Mouse (Mus musculus) midbrain, embryonic 16.5 days (tissue): ENCODE data around the gene Fgfr2. TPM values are rescaled to one million over a fixed set of nuclear protein-coding genes. Genes with fewer than 3 reads are reported as not detected.

ENCODE experiments used
- ATAC-seq: fragments of 200-750 bp; cut with Nextera tagmentation; 2 replicates; pipeline ENCODE4 v1.8.0; 2017; ENCODE audit warnings: moderate TSS enrichment
- H3K27ac ChIP-seq: fragments of 300-500 bp; sonication (generic); 2 replicates; pipeline ENCODE4 v1.5.1; 2014; ENCODE audit warnings: mild to moderate bottlenecking, low read length, mixed read lengths
- H3K27me3 ChIP-seq: fragments of 300-500 bp; sonication (generic); 2 replicates; pipeline ENCODE4 v1.6.1; 2014; ENCODE audit warnings: low read depth, low read length, mixed read lengths; ENCODE audit not compliant: control insufficient read depth, insufficient read depth
- H3K36me3 ChIP-seq: fragments of 300-500 bp; sonication (generic); 2 replicates; pipeline ENCODE4 v1.6.1; 2014; ENCODE audit warnings: mild to moderate bottlenecking, low read length, moderate library complexity, mixed read lengths; ENCODE audit not compliant: control insufficient read depth, insufficient read depth
- H3K4me1 ChIP-seq: fragments of 300-500 bp; sonication (generic); 2 replicates; pipeline ENCODE4 v1.6.1; 2014; ENCODE audit warnings: mild to moderate bottlenecking, low read length, mixed read lengths; ENCODE audit not compliant: control insufficient read depth, insufficient read depth
- H3K4me2 ChIP-seq: fragments of 300-500 bp; sonication (generic); 2 replicates; pipeline ENCODE4 v1.6.1; 2014; ENCODE audit warnings: mild to moderate bottlenecking, low read length, mixed read lengths
- H3K4me3 ChIP-seq: fragments of 300-500 bp; sonication (generic); 2 replicates; pipeline ENCODE4 v1.5.1; 2014; ENCODE audit warnings: low read depth, mild to moderate bottlenecking, low read length, moderate library complexity, mixed read lengths
- H3K9ac ChIP-seq: fragments of 300-500 bp; sonication (generic); 2 replicates; pipeline ENCODE4 v1.6.1; 2014; ENCODE audit warnings: low read depth, low read length, mixed read lengths
- H3K9me3 ChIP-seq: fragments of 300-500 bp; sonication (generic); replicated peaks from 2 replicates; pipeline ENCODE4 v1.6.1; 2014; ENCODE audit warnings: mild to moderate bottlenecking, low read length, mixed read lengths; ENCODE audit not compliant: control insufficient read depth, poor library complexity, severe bottlenecking
- WGBS: fragments of 180-500 bp; shearing (Covaris S2); extraction: QIAGEN DNeasy Blood & Tissue Kit; methylation state at CpG from one replicate; pipeline ENCODE4 v1.1.7; 2014; 5-methylcytosine and 5-hydroxymethylcytosine counted together
- polyA plus RNA-seq: library from polyadenylated mRNA; unstranded; fragments of >200 nt; fragmentation: Nextera tagmentation; extraction: Ambion mirVana; gene quantifications from 2 replicates; pipeline ENCODE4 v1.2.1, GENCODE M21; 2015

Gene Fgfr2
- polyA plus RNA-seq, 1 experiment from 2014 or later, result 23.8 TPM

DNA sequence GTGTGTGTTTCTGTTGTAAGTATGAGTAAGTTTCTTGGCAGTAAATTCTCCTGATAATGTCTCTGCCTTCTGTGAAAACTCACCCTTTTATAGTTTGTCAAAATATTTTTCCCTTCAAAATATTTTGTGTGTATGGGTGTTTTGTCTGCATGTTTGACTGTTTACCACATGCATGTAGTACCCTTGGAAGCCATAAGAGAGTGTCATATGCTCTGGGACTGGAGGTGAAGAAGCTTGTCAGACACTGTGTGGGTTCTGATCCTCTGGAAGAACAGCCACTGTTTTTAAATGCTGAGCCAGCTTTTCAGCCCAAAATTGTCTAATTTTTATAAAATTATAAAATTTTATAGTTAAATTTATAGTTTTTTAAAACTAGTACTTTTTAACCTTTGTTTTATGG, 188.4 kb downstream of the Fgfr2 start:
- H3K4me2 ChIP-seq, result no peak overlapping the region
- ATAC-seq, result no peak
- no peaks in the 10 kb centered on the region for H3K27me3 ChIP-seq

DNA sequence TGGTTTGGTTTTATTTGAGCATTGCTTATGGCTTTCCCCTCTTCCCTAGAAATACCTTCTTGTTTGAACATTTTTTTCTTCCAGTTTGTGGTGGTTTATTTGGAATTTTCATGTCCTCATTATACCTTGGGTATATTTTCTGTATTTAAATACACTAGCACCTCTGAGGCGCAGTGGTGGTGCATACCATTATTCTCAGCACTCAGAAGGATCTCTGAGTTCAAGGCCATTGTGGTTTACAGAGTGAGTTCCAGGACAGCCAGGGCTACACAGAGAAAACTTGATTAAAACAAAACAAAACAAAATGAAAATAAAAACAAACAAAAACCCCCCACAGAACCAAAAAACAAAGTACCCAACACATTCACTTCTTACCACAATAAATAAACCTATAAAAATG, 189.8 kb downstream of the Fgfr2 start:
- Histone ChIP-seq H3K4me3 (no peak overlapping the region), H3K9me3 (no peaks in the 10 kb centered on the region), H3K36me3 (no peaks in the 10 kb centered on the region), H3K27ac (no peak overlapping the region), H3K4me2 (no peak overlapping the region), H3K27me3 (no peaks in the 10 kb centered on the region), H3K4me1 (peaks cover 17% of the 10 kb centered on the region), H3K9ac (no peak overlapping the region)
- no peak for ATAC-seq
- 78% methylated on average over 1 of the region's 1 CpGs for WGBS

More for the DNA sequence above, 188.4 kb downstream of the Fgfr2 start:
- Histone ChIP-seq H3K4me1 (peaks cover 17% of the 10 kb centered on the region), H3K36me3 (no peaks in the 10 kb centered on the region), H3K9me3 (no peaks in the 10 kb centered on the region), H3K9ac (no peak overlapping the region), H3K27ac (no peak overlapping the region), H3K4me3 (no peak overlapping the region)

DNA sequence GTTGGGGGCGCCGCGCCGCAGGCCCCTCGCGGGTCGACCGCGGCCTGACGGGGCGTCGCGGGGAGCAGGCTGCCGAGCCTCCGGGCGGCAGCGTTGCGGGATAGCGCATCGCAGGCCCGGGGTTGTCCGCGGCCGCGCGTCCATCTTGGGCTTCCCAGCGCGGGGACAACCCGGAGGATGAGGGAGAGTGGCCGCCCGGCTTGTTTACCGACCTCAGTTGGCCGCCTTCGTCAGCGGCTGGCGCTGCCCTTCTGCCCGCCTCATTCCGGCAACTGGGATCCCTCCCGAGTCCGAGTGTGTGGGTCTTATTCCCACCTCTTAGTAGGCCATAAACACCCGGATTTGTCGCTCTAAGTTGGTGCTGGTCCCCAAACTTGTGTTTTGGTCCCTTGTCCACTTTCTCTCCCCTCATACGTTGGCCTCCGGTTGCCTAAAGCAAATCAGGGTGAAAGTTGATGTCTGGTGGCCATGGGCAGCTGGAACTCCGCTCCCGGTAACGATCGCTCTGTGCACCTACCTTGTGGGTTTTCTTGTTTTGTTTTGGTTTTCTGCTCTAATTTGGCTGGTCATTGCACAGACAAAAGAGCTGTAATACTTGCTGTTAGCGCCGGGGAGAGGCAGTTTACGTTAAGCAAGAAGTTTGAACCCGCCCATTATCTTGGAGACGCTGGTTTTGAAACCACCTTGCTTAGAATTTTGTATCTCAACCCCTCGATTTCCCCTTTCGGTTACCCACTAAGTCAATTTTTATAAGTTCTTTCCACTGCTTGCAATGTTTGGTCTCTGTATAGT, 191.4 kb downstream of the Fgfr2 start:
- under 1% methylated on average over 46 of the region's 55 CpGs for WGBS
- ATAC-seq, result peak; percentile 61
- no peaks in the 10 kb centered on the region for H3K9me3 ChIP-seq
- no peaks in the 10 kb centered on the region for H3K27me3 ChIP-seq
- peak overlapping the region; percentile 64 for H3K4me3 ChIP-seq
- H3K27ac ChIP-seq, result peak overlapping the region; percentile 97
- H3K36me3 ChIP-seq, result no peaks in the 10 kb centered on the region
- H3K9ac ChIP-seq, result peak overlapping the region; percentile 83
- H3K4me2 ChIP-seq, result peak overlapping the region; percentile 75
- peaks cover 17% of the 10 kb centered on the region for H3K4me1 ChIP-seq

DNA sequence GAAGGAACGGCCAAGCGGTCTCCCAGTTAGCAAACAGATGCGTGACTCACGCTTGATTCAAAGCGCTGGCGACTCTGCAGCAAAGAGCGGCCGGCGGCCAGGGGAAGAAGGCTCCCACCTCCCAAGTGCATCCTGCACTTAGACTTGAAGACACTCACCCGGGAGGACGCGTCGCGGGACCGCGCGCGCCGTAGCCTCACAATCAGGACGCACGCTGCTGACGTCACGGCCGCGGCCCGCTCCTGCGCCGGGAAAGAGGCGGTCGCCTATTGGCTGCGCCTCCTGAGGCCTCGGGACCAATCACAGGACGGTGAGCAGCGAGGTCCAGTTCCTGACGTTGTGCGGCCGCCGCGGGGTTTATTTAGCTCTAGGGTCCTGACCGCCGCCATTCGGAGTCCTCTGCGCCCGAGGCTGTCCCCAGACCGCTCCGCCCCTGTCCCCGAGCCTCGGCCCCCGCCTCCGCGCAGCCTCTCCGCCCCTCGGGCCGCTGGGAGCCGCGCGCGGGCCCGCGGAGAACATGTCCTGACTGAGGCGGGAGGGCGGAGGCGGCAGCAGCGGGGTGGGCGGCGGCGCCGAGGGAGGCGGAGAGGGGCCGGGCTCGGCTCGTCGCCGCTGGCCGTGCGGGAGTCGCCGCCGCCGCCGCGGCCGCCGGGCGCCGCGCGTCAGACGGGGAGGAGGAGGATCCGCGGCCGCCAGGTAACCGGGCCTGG, 192.1 kb downstream of the Fgfr2 start, which contains the start of gene Zranb1:
Gene Zranb1, plus strand, starts transcription at position 293 of the 710 bp plus-strand sequence.
- peak within 1 kb of the TSS; percentile 64 for H3K4me3 ChIP-seq
- no peaks in the 10 kb centered on the region for H3K27me3 ChIP-seq
- H3K9ac ChIP-seq, result peak within 1 kb of the TSS; percentile 83
- H3K4me2 ChIP-seq, result peak within 1 kb of the TSS; percentile 75
- peak within 1 kb of the TSS; percentile 97 for H3K27ac ChIP-seq
- peaks cover 17% of the 10 kb centered on the region for H3K4me1 ChIP-seq
- under 1% methylated on average over 68 of the region's 93 CpGs for WGBS
- peak; percentile 99 for ATAC-seq
- H3K36me3 ChIP-seq, result no peaks in the 10 kb centered on the region
- H3K9me3 ChIP-seq, result no peaks in the 10 kb centered on the region

DNA sequence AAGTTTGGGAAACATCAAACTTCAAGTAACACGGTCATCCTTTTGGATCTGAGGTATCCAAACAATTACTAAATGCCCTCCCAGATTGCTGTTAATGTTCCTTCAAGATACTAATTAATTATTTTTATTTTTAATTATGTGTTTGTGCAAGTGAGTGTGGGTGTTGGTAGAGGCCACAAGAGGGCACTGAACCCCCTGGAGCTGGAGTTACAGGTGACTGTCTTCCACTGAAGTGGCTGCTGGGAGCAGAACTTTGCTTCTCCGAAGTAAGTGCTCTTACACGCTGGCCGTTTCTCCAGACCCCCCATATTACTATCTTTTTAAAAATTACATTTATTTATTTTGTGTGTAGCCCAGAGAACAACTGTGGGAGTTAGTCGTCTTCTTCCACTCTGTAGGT, 193.1 kb downstream of the Fgfr2 start:
- no peaks in the 10 kb centered on the region for H3K27me3 ChIP-seq
- H3K4me3 ChIP-seq, result peak overlapping the region; percentile 64; the same call in 1 of the 2 replicates
- no peaks in the 10 kb centered on the region for H3K36me3 ChIP-seq
- peak overlapping the region; percentile 56 for H3K4me2 ChIP-seq
- WGBS, result 87% methylated on average over 5 of the region's 5 CpGs
- no peak overlapping the region; the same call in 1 of the 2 replicates for H3K9ac ChIP-seq
- ATAC-seq, result no peak
- H3K4me1 ChIP-seq, result peaks cover 17% of the 10 kb centered on the region
- H3K9me3 ChIP-seq, result no peaks in the 10 kb centered on the region
- H3K27ac ChIP-seq, result no peak overlapping the region

DNA sequence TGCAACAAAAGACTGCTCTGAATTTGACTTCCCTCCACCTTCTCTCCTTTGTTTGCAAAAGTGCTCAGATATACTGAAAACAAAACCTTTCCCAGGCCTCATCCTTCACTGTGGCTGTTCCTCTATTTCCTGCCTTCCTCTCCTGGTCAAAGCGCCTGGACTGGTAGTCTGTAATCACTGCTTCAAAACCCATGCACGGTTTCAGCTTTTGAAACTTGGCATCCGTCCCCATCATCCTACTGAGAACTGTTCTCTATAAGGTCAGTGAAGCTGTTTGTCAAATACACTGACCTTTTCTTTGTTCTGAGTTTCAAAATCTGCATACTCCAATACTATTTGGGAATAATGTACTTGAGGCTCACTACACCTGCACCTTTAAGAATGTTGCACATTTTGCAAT, 195.9 kb downstream of the Fgfr2 start:
- Histone ChIP-seq H3K4me1 (peaks cover 4% of the 10 kb centered on the region), H3K9me3 (no peaks in the 10 kb centered on the region), H3K9ac (no peak overlapping the region), H3K27me3 (no peaks in the 10 kb centered on the region), H3K4me3 (no peak overlapping the region), H3K36me3 (no peaks in the 10 kb centered on the region), H3K4me2 (no peak overlapping the region), H3K27ac (no peak overlapping the region)
- ATAC-seq, result no peak
- 59% methylated on average over 3 of the region's 3 CpGs for WGBS

DNA sequence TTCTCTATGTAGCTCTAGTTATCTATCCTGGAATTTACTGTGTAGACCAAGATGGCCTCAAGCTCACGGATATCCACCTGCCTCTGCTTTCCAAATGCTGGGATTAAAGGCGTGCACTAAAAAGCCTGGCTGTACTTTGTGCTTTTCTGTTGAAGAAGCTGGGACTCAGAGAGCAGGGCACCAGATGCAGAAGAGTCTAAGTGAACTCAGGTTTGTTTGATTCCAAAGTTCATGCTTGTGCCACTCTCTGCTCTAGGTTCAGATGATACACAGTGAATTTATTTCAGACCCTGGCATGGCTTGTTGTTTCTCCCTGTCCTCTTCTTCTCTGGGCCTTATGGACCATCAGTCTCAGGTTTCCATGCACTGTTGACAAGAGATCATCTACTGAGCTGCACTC, 197.9 kb downstream of the Fgfr2 start:
- Histone ChIP-seq H3K27ac (no peak overlapping the region), H3K9me3 (no peaks in the 10 kb centered on the region), H3K4me1 (peaks cover 3% of the 10 kb centered on the region; the same call in 1 of the 2 replicates), H3K4me3 (no peak overlapping the region), H3K27me3 (no peaks in the 10 kb centered on the region), H3K4me2 (no peak overlapping the region), H3K9ac (no peak overlapping the region), H3K36me3 (no peaks in the 10 kb centered on the region)
- WGBS, result 86% methylated on average over 2 of the region's 2 CpGs
- no peak for ATAC-seq

DNA sequence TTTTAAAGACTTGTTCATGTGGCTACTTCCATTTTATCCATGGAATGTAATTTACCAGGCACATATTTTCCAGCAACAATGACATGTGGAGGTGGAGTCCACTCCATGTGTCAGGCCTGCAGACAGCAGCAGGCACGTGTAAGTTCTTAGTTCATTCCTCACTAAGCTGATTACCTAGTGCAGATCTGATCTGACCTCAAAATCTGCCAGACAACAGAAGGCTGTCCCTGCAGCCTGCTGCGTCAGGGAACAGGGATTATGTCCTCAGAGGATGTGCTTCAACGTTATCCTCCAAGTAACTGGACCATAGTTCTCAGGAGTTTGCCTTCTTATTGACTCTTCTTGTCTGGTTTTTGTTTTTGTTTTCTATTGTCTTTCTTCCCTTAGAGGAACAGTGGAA, 201.2 kb downstream of the Fgfr2 start:
- no peak for ATAC-seq

DNA sequence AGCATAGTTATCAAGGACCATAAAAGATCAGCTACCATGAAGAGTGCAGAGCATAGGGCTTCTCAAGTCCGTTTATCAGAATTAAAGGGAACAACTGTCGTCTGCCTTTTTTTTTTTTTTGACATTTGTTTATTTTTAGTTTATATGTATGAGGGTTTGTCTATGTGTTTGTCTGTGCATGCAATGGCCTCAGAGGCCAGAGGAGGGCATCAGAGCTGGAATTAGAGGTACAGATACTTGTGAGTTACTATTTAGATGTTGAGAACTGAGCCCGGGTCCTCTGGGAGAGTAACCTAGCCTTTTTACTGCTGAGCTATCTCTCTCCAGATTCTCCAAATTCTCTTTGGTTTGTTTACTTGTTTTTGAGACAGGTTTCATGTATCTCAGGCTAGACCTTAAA, 219.4 kb downstream of the Fgfr2 start:
- WGBS, result 71% methylated on average over 3 of the region's 3 CpGs
- Histone ChIP-seq H3K27ac (no peak overlapping the region), H3K36me3 (no peaks in the 10 kb centered on the region), H3K27me3 (no peaks in the 10 kb centered on the region), H3K9me3 (no peaks in the 10 kb centered on the region), H3K4me3 (no peak overlapping the region), H3K9ac (no peak overlapping the region), H3K4me2 (no peak overlapping the region), H3K4me1 (no peaks in the 10 kb centered on the region)
- no peak for ATAC-seq

More for the DNA sequence above, 201.2 kb downstream of the Fgfr2 start:
- Histone ChIP-seq H3K4me2 (no peak overlapping the region), H3K27ac (no peak overlapping the region), H3K36me3 (no peaks in the 10 kb centered on the region), H3K27me3 (no peaks in the 10 kb centered on the region), H3K9ac (no peak overlapping the region), H3K4me3 (no peak overlapping the region), H3K9me3 (peaks cover 5% of the 10 kb centered on the region; the same call in 1 of the 2 replicates), H3K4me1 (no peaks in the 10 kb centered on the region)
- WGBS, result 10% methylated on average over 3 of the region's 3 CpGs
